Mouse (Mus musculus) ES-Bruce4 (cell line): ENCODE measurements at regions not wholly inside any gene's neighbourhood (a gene's known extent, or its start where the extent isn't known, plus 50 kb on each side); places are given as distances from the start of the nearest gene placed in this dataset.

Experiments
- H3K27ac ChIP-seq: 2 replicates; pipeline ENCODE4 v1.5.1; 2012; ENCODE audit warnings: low read length, inconsistent platforms; ENCODE audit not compliant: insufficient read depth
- H3K27me3 ChIP-seq: 2 replicates; pipeline ENCODE4 v1.6.1; 2012; ENCODE audit warnings: mild to moderate bottlenecking, low read length, inconsistent platforms; ENCODE audit not compliant: control insufficient read depth, poor library complexity, insufficient read depth, severe bottlenecking
- H3K36me3 ChIP-seq: 2 replicates; pipeline ENCODE4 v1.6.1; 2012; ENCODE audit warnings: inconsistent platforms, mild to moderate bottlenecking, low read length, moderate library complexity; ENCODE audit not compliant: control insufficient read depth, poor library complexity, insufficient read depth, severe bottlenecking
- H3K4me1 ChIP-seq: one replicate; pipeline ENCODE4 v1.8.1; 2011; ENCODE audit warnings: low read length; ENCODE audit not compliant: control insufficient read depth, insufficient read depth
- H3K4me3 ChIP-seq: 2 replicates; pipeline ENCODE4 v1.5.1; 2011; ENCODE audit warnings: low read depth, mild to moderate bottlenecking, low read length
- H3K9ac ChIP-seq: 2 replicates; pipeline ENCODE4 v1.6.1; 2012; ENCODE audit warnings: low read depth, mild to moderate bottlenecking, inconsistent platforms; ENCODE audit not compliant: poor library complexity, severe bottlenecking
- H3K9me3 ChIP-seq: replicated peaks from 2 replicates; pipeline ENCODE4 v1.6.1; 2012; ENCODE audit warnings: mild to moderate bottlenecking, low read length, inconsistent platforms; ENCODE audit not compliant: control insufficient read depth, poor library complexity, insufficient read depth, severe bottlenecking
- CTCF ChIP-seq: IDR thresholded peaks from one replicate; pipeline ENCODE4 v1.8.1; 2011; ENCODE audit warnings: low read depth, low read length
- EP300 ChIP-seq: IDR thresholded peaks from 2 replicates; pipeline ENCODE4 v1.6.1; 2011; ENCODE audit warnings: low read depth, low read length; ENCODE audit not compliant: insufficient read depth
- POLR2A ChIP-seq: IDR thresholded peaks from one replicate; pipeline ENCODE4 v1.8.1; 2011; ENCODE audit warnings: low read length; ENCODE audit not compliant: insufficient read depth

- Histone ChIP-seq H3K36me3 (no peaks in the 10 kb centered on the region), H3K9me3 (no peaks in the 10 kb centered on the region), H3K4me3 (no peak overlapping the region), H3K27me3 (no peaks in the 10 kb centered on the region), H3K9ac (no peak overlapping the region), H3K4me1 (no peaks in the 10 kb centered on the region), H3K27ac (no peak overlapping the region)
- TF ChIP-seq EP300 (no peak), CTCF (no peak), POLR2A (no peak)
Measured at GRCm38 (mm10) chr3:38282891-38283290, 201.8 kb downstream of the Ankrd50 start.

- Histone ChIP-seq H3K9me3 (no peaks in the 10 kb centered on the region), H3K36me3 (no peaks in the 10 kb centered on the region), H3K27ac (no peak overlapping the region), H3K4me1 (no peaks in the 10 kb centered on the region), H3K4me3 (no peak overlapping the region), H3K9ac (no peak overlapping the region), H3K27me3 (no peaks in the 10 kb centered on the region)
- no peak for TF ChIP-seq POLR2A
- TF ChIP-seq CTCF: no peak
- TF ChIP-seq EP300: no peak
Measured at GRCm38 (mm10) chr3:38281683-38282082, 203.0 kb downstream of the Ankrd50 start.

- no peak overlapping the region for H3K9ac ChIP-seq
- H3K27me3 ChIP-seq: no peaks in the 10 kb centered on the region
- H3K27ac ChIP-seq: no peak overlapping the region
- no peak overlapping the region for H3K4me3 ChIP-seq
- no peaks in the 10 kb centered on the region for H3K4me1 ChIP-seq
- H3K36me3 ChIP-seq: no peaks in the 10 kb centered on the region
- TF ChIP-seq EP300 (no peak), CTCF (no peak), POLR2A (no peak)
- peaks cover 6% of the 10 kb centered on the region; the same call in 1 of the 2 replicates for H3K9me3 ChIP-seq
Measured at GRCm38 (mm10) chr3:38280876-38281275, 203.8 kb downstream of the Ankrd50 start.

- no peak for TF ChIP-seq EP300
- H3K27me3 ChIP-seq: no peaks in the 10 kb centered on the region
- no peak overlapping the region for H3K4me3 ChIP-seq
- no peak overlapping the region for H3K27ac ChIP-seq
- no peaks in the 10 kb centered on the region for H3K4me1 ChIP-seq
- H3K36me3 ChIP-seq: no peaks in the 10 kb centered on the region
- H3K9me3 ChIP-seq: peaks cover 6% of the 10 kb centered on the region; the same call in 1 of the 2 replicates
- no peak overlapping the region for H3K9ac ChIP-seq
Measured at GRCm38 (mm10) chr3:38280105-38280504, 204.5 kb downstream of the Ankrd50 start.

GRCm38 (mm10) chr3:38276948-38277504, 207.6 kb downstream of the Ankrd50 start:
- Histone ChIP-seq H3K27me3 (no peaks in the 10 kb centered on the region), H3K4me1 (no peaks in the 10 kb centered on the region), H3K9me3 (peaks cover 6% of the 10 kb centered on the region; the same call in 1 of the 2 replicates), H3K9ac (no peak overlapping the region), H3K36me3 (no peaks in the 10 kb centered on the region), H3K27ac (no peak overlapping the region), H3K4me3 (no peak overlapping the region)
- no peak for TF ChIP-seq CTCF
- no peak for TF ChIP-seq EP300
- TF ChIP-seq POLR2A: no peak

- TF ChIP-seq POLR2A: no peak
- TF ChIP-seq EP300: no peak
- TF ChIP-seq CTCF: no peak
- Histone ChIP-seq H3K4me3 (no peak overlapping the region), H3K27me3 (no peaks in the 10 kb centered on the region), H3K27ac (no peak overlapping the region), H3K4me1 (no peaks in the 10 kb centered on the region), H3K9me3 (peaks cover 6% of the 10 kb centered on the region; the same call in 1 of the 2 replicates), H3K9ac (no peak overlapping the region), H3K36me3 (no peaks in the 10 kb centered on the region)
Measured at GRCm38 (mm10) chr3:38275321-38275720, 209.3 kb downstream of the Ankrd50 start.
